Mouse (Mus musculus) C2C12 (cell line): ENCODE measurements at regions not wholly inside any gene's neighbourhood (a gene's known extent, or its start where the extent isn't known, plus 50 kb on each side); places are given as distances from the start of the nearest gene placed in this dataset.

Source experiments
- H3K27me3 ChIP-seq: one replicate; pipeline ENCODE4 v1.6.1; 2011; ENCODE audit not compliant: control insufficient read depth, insufficient read depth, insufficient read length
- H3K36me3 ChIP-seq: one replicate; pipeline ENCODE4 v1.6.1; 2011; ENCODE audit not compliant: control insufficient read depth, insufficient read depth
- H3K4me3 ChIP-seq: one replicate; pipeline ENCODE4 v1.5.1; 2011; ENCODE audit warnings: mild to moderate bottlenecking, control low read depth; ENCODE audit not compliant: poor library complexity, insufficient read depth, severe bottlenecking
- H3K79me2 ChIP-seq: one replicate; pipeline ENCODE4 v1.6.1; 2011; ENCODE audit not compliant: control insufficient read depth, insufficient read depth
- H3K79me3 ChIP-seq: one replicate; pipeline ENCODE4 v1.6.1; 2011; ENCODE audit warnings: low read depth, control low read depth
- H3ac ChIP-seq: one replicate; pipeline ENCODE3; 2011; ENCODE audit warnings: low read depth; ENCODE audit not compliant: control insufficient read depth, insufficient read length
- CEBPB ChIP-seq: IDR thresholded peaks from one replicate; pipeline ENCODE4 v1.6.1; 2011; ENCODE audit warnings: low read depth, mild to moderate bottlenecking, control low read depth, moderate library complexity
- CTCF ChIP-seq: IDR thresholded peaks from one replicate; pipeline ENCODE4 v1.5.1; 2011; ENCODE audit not compliant: control insufficient read depth, insufficient read depth, insufficient read length
- FOSL1 ChIP-seq: IDR thresholded peaks from one replicate; pipeline ENCODE4 v1.8.0; 2011; ENCODE audit warnings: mild to moderate bottlenecking, low read length; ENCODE audit not compliant: poor library complexity, insufficient read depth, severe bottlenecking
- MAX ChIP-seq: IDR thresholded peaks from one replicate; pipeline ENCODE4 v1.6.1; 2011; ENCODE audit warnings: mild to moderate bottlenecking, control low read depth
- MYOD1 ChIP-seq: IDR thresholded peaks from one replicate; pipeline ENCODE4 v1.6.1; 2011; ENCODE audit warnings: low read depth; ENCODE audit not compliant: control insufficient read depth, insufficient read length
- MYOG ChIP-seq: IDR thresholded peaks from one replicate; pipeline ENCODE4 v1.6.1; 2011; ENCODE audit not compliant: control insufficient read depth, insufficient read length; ENCODE audit errors: extremely low read depth
- USF1 ChIP-seq: IDR thresholded peaks from one replicate; pipeline ENCODE4 v1.6.1; 2011; ENCODE audit warnings: low read depth, mild to moderate bottlenecking, control low read depth, moderate library complexity

GRCm38 (mm10) chr7:39864781-39865180, 347.2 kb downstream of the Zfp619 start:
- Histone ChIP-seq H3K79me3 (no peaks in the 10 kb centered on the region), H3K36me3 (no peaks in the 10 kb centered on the region), H3K4me3 (no peak overlapping the region), H3K27me3 (no peaks in the 10 kb centered on the region), H3ac (no peak overlapping the region), H3K79me2 (no peaks in the 10 kb centered on the region)
- no peak for TF ChIP-seq CTCF
- TF ChIP-seq MYOG = no peak
- TF ChIP-seq MAX = no peak
- TF ChIP-seq USF1 = no peak
- no peak for TF ChIP-seq CEBPB
- TF ChIP-seq FOSL1 = no peak
- TF ChIP-seq MYOD1 = no peak

DNA sequence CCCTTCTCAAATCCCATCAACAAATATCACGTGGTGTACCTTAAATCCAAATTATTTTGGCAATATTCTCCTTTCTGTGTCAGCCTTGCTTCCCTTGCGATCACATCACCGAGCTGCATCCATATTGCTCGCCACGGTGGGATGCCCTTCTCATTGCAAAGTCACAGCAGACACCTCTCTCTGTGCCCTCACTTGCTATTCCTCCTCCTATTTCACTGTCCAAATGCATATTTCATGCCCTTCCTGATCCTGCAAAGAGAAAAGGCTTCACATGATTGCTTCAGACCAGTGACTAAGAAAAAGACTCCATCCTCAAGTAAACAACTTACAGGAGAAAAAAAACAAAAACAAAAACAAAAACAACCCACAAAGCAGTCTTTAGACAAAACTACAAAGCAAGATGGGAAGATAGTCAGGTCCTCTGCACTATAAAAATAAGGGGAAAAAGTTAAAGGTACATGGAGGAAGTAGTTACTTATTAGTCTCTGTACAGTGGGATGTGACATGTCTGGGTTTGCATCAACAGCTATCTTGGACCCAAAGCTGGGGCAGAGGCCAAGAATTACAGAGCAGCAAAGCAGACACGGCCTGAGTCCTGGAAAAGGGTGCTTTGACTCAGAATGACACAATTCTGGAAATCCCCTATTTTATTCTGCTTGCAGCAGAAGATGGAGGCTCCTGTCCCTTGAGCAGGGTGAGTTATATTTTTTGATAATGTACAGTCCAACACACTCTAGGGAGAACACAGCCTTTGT, 349.3 kb downstream of the Zfp619 start:
- no peak overlapping the region for H3ac ChIP-seq
- no peaks in the 10 kb centered on the region for H3K27me3 ChIP-seq
- no peaks in the 10 kb centered on the region for H3K79me3 ChIP-seq
- no peaks in the 10 kb centered on the region for H3K36me3 ChIP-seq
- no peak overlapping the region for H3K4me3 ChIP-seq
- TF ChIP-seq CTCF (no peak), USF1 (no peak), CEBPB (no peak), MYOG (no peak), MYOD1 (no peak), MAX (no peak), FOSL1 (no peak)
- H3K79me2 ChIP-seq = no peaks in the 10 kb centered on the region

GRCm38 (mm10) chr7:39867451-39867850, 349.9 kb downstream of the Zfp619 start:
- no peak overlapping the region for H3ac ChIP-seq
- no peaks in the 10 kb centered on the region for H3K79me3 ChIP-seq
- H3K27me3 ChIP-seq = no peaks in the 10 kb centered on the region
- H3K4me3 ChIP-seq = no peak overlapping the region
- TF ChIP-seq USF1 (no peak), CTCF (no peak), FOSL1 (no peak), CEBPB (no peak), MAX (no peak), MYOG (no peak), MYOD1 (no peak)
- no peaks in the 10 kb centered on the region for H3K36me3 ChIP-seq
- no peaks in the 10 kb centered on the region for H3K79me2 ChIP-seq

DNA sequence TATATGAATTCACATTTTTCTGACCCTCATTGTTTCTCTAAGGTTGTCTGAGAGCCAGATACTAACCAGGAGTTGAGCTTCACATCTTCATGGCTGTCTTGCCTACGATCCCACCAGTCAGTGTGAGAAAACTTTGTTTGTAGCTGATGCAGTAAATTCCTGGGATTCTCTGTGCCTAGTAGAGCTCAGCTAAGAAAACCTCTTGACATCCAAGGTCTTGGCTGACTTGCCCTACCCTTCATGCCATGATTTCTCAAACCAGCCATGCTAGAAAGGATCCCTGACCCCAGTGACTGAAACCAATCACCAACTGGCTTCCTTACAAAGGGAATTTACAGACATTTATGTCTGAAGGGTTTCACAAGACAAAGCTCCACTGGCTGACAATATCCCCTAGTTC, 364.5 kb downstream of the Zfp619 start:
- TF ChIP-seq MYOD1 = no peak
- no peak for TF ChIP-seq USF1
- no peak for TF ChIP-seq MAX
- TF ChIP-seq CEBPB = no peak
- TF ChIP-seq MYOG = no peak
- H3K79me2 ChIP-seq = no peaks in the 10 kb centered on the region
- no peaks in the 10 kb centered on the region for H3K79me3 ChIP-seq
- H3ac ChIP-seq = no peak overlapping the region
- no peaks in the 10 kb centered on the region for H3K27me3 ChIP-seq
- H3K36me3 ChIP-seq = no peaks in the 10 kb centered on the region
- H3K4me3 ChIP-seq = no peak overlapping the region

- Histone ChIP-seq H3K27me3 (no peaks in the 10 kb centered on the region), H3K36me3 (no peaks in the 10 kb centered on the region), H3K4me3 (no peak overlapping the region), H3K79me3 (no peaks in the 10 kb centered on the region), H3ac (no peak overlapping the region), H3K79me2 (no peaks in the 10 kb centered on the region)
- TF ChIP-seq FOSL1 = no peak
- TF ChIP-seq USF1 = no peak
- TF ChIP-seq MYOD1 = no peak
- no peak for TF ChIP-seq MYOG
- no peak for TF ChIP-seq CTCF
- TF ChIP-seq CEBPB = no peak
- TF ChIP-seq MAX = no peak
Observed at GRCm38 (mm10) chr7:39894208-39894896, 376.8 kb downstream of the Zfp619 start.
